Mouse (Mus musculus) brain, embryonic 14.5 days (tissue): Measurements from ENCODE around the gene Hexim1.

ENCODE experiments used
- CTCF ChIP-seq: fragments of 200-500 bp; IDR thresholded peaks from 2 replicates; pipeline ENCODE4 v1.5.1; 2012; ENCODE audit warnings: inconsistent platforms, mild to moderate bottlenecking, moderate library complexity, borderline replicate concordance; ENCODE audit not compliant: insufficient read depth, insufficient read length; ENCODE audit errors: extremely low read depth
- POLR2A ChIP-seq: fragments of 200-500 bp; IDR thresholded peaks from 2 replicates; pipeline ENCODE4 v1.6.1; 2012; ENCODE audit warnings: mild to moderate bottlenecking, inconsistent platforms, borderline replicate concordance; ENCODE audit not compliant: poor library complexity, insufficient read depth, insufficient read length, severe bottlenecking; ENCODE audit errors: extremely low read depth

GRCm38 (mm10) chr11:103115163-103116007 is 646 bp upstream of the Hexim1 start:
- TF ChIP-seq POLR2A (peak; percentile 31; the same call in 1 of the 2 replicates), CTCF (no peak)
